Mouse (Mus musculus) kidney, adult 2 months (tissue): ENCODE results near the gene Tnf.

ENCODE experiments used
- CTCF ChIP-seq: fragments of 200-500 bp; conservative IDR thresholded peaks from 2 replicates; pipeline ENCODE4 v1.5.1; 2011; ENCODE audit warnings: low read depth, mild to moderate bottlenecking, control low read depth, low read length, moderate library complexity, mixed read lengths; ENCODE audit not compliant: insufficient read depth, insufficient read length
- POLR2A ChIP-seq: fragments of 200-500 bp; IDR thresholded peaks from one replicate; pipeline ENCODE4 v1.6.1; 2011; ENCODE audit warnings: low read depth, low read length, control low read depth

DNA sequence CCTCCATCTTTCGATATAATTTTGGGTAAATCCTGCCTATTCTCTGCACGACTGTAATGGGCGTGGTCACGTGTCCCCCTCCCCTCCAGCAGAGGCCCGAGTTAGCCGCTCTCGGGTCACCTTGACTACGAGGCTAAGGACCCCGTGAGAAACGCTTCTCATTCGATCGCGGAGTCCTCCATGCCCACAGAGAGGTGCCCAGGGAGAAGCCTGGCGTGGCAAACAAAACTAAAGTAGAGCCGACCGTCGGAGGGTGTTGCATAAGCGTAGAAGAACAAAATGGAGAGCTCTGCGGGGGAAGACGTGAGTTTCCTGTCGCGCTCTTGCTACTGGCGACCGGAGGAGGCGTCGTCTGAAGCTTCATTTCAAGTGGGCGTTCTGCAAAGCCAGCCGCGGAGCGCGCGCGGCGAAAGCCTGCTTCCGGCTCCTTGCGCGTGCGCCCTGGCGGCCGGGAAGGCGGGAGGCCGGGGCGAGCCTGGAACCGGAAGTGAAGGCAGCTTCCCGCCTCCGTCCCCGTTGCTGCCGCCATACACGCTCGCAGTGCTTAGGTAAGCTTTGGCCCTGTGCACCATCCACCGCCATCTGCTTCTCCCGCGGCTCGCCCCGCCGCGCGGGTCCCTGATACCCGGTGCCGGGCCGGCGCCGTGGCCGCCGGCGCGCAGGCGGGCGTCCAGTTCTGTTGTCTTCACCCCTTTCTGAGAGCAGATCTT, 39.7 kb upstream of the Tnf start, which contains the start of gene Ddx39b:
- TF ChIP-seq CTCF: no peak
- peak; percentile 85 for TF ChIP-seq POLR2A
